Mouse (Mus musculus) stomach, embryonic 16.5 days (tissue): ENCODE results near the gene Rcc1. TPM values are rescaled to one million over a fixed set of nuclear protein-coding genes. Genes with fewer than 3 reads are reported as not detected.
"Not testable (repeated sequence)": the region's sequence is repeated elsewhere in the genome, so short reads cannot be mapped to it uniquely, and the experiment has no call there.

Experiments
- ATAC-seq: fragments of 200-750 bp; cut with Nextera tagmentation; 2 replicates; pipeline ENCODE4 v1.8.0; 2017; ENCODE audit warnings: moderate number of reproducible peaks, moderate TSS enrichment; ENCODE audit not compliant: insufficient read depth, low FRiP score
- H3K27ac ChIP-seq: fragments of 300-500 bp; sonication (generic); 2 replicates; pipeline ENCODE4 v1.5.1; 2014; ENCODE audit warnings: low read length
- H3K27me3 ChIP-seq: fragments of 300-500 bp; sonication (generic); 2 replicates; pipeline ENCODE4 v1.6.1; 2014; ENCODE audit warnings: low read length, control low read depth, mixed read lengths; ENCODE audit not compliant: control insufficient read depth, insufficient read depth
- H3K36me3 ChIP-seq: fragments of 300-500 bp; sonication (generic); 2 replicates; pipeline ENCODE4 v1.6.1; 2014; ENCODE audit warnings: low read length; ENCODE audit not compliant: control insufficient read depth, insufficient read depth
- H3K4me1 ChIP-seq: fragments of 300-500 bp; sonication (generic); 2 replicates; pipeline ENCODE4 v1.6.1; 2014; ENCODE audit warnings: low read length, control low read depth, mixed read lengths; ENCODE audit not compliant: control insufficient read depth, insufficient read depth
- H3K4me2 ChIP-seq: fragments of 300-500 bp; sonication (generic); 2 replicates; pipeline ENCODE4 v1.6.1; 2014; ENCODE audit warnings: low read depth, low read length, mixed read lengths
- H3K4me3 ChIP-seq: fragments of 300-500 bp; sonication (generic); replicated peaks from 2 replicates; pipeline ENCODE4 v1.5.1; 2014; ENCODE audit warnings: mild to moderate bottlenecking, low read length
- H3K9ac ChIP-seq: fragments of 300-500 bp; sonication (generic); 2 replicates; pipeline ENCODE4 v1.6.1; 2014; ENCODE audit warnings: low read length
- H3K9me3 ChIP-seq: fragments of 300-500 bp; sonication (generic); replicated peaks from 2 replicates; pipeline ENCODE4 v1.6.1; 2016; ENCODE audit warnings: low read length, control low read depth; ENCODE audit not compliant: control insufficient read depth
- WGBS: fragments of 180-500 bp; shearing (Covaris S2); extraction: QIAGEN DNeasy Blood & Tissue Kit; methylation state at CpG from one replicate; pipeline ENCODE4 v1.1.7; 2014; 5-methylcytosine and 5-hydroxymethylcytosine counted together
- polyA plus RNA-seq: library from polyadenylated mRNA; unstranded; fragments of >200 nt; fragmentation: Nextera tagmentation; extraction: Ambion mirVana; gene quantifications from 2 replicates; pipeline ENCODE4 v1.2.1, GENCODE M21; 2015

The Rcc1 gene
- polyA plus RNA-seq, 1 experiment from 2014 or later: 64.0 TPM

DNA sequence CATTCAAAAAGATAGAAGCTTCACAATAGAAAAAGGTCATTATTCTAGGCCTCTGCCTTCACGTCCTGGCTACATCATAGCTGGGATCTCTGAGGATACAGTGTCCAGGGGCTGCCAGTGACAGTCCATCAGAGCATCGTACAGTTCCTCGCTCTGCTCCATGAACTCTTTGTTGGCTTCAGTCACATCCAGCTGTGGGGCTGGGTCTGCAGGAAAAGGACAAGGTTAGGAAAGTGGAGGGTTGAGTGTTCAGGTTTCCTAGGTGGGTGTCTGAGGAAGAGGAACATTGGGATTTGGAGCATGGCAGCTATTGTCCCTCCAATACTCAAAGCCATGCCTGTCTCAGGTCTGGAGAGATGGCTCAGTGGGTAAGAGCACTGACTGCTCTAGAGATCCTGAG is 41.6 kb downstream of the Rcc1 start:
- Histone ChIP-seq H3K4me2 (no peak overlapping the region), H3K9ac (no peak overlapping the region), H3K36me3 (peaks cover 31% of the 10 kb centered on the region), H3K27me3 (no peaks in the 10 kb centered on the region), H3K4me1 (peaks cover 11% of the 10 kb centered on the region), H3K9me3 (no peaks in the 10 kb centered on the region), H3K4me3 (no peak overlapping the region), H3K27ac (no peak overlapping the region)
- ATAC-seq: no peak
- WGBS: 41% methylated on average over 3 of the region's 3 CpGs

GRCm38 (mm10) chr4:132311209-132311608 is 42.2 kb downstream of the Rcc1 start:
- no peak overlapping the region for H3K27ac ChIP-seq
- WGBS: 53% methylated on average over 1 of the region's 1 CpGs

GRCm38 (mm10) chr4:132309849-132310472 is 43.4 kb downstream of the Rcc1 start:
- WGBS: 29% methylated on average over 10 of the region's 10 CpGs
- peaks cover 11% of the 10 kb centered on the region for H3K4me1 ChIP-seq
- peaks cover 28% of the 10 kb centered on the region for H3K36me3 ChIP-seq
- no peaks in the 10 kb centered on the region for H3K27me3 ChIP-seq
- peak; percentile 43; the same call in 1 of the 2 replicates for ATAC-seq
- H3K9me3 ChIP-seq: no peaks in the 10 kb centered on the region
- H3K27ac ChIP-seq: peak overlapping the region; percentile 73
- H3K4me3 ChIP-seq: peak overlapping the region; percentile 60
- H3K4me2 ChIP-seq: peak overlapping the region; percentile 95
- peak overlapping the region; percentile 77 for H3K9ac ChIP-seq

More at GRCm38 (mm10) chr4:132311209-132311608, 42.2 kb downstream of the Rcc1 start:
- H3K9me3 ChIP-seq: no peaks in the 10 kb centered on the region
- H3K9ac ChIP-seq: no peak overlapping the region
- peaks cover 28% of the 10 kb centered on the region for H3K36me3 ChIP-seq
- H3K4me1 ChIP-seq: peaks cover 11% of the 10 kb centered on the region
- no peak overlapping the region for H3K4me3 ChIP-seq
- no peak overlapping the region for H3K4me2 ChIP-seq
- ATAC-seq: no peak
- no peaks in the 10 kb centered on the region for H3K27me3 ChIP-seq

DNA sequence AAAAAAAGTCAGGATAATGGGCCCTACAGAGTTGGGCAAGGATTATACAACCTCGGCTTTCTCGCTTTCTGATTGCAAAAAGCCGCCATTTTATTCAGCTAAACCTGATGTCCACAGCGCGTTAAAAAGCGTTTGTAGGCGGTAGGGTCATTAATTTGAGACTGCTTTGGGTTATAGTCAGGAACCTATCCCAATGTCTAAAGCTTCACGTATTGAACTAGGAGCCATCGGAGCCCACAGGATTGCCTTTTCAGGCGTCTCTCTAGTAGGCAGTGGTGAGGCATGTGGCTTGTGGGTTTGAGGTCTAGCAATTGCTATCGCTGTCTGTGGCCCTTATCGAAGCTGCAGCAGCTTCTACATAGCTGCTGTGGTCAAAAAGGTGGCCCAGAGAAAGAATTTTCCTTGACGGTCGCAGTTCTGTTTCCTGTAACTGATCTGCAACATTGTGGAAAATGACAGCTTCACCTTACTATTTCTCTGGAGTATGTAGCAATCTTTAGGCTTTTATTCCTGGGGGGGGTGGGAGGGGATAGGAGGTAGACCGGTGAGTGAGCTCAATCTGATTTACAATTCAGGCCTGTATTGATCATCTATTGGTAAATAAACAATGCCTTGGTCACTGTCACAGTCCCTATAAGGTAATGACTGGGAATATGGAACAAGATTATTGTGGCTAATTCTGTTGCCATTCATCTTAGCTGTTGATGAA is 44.1 kb downstream of the Rcc1 start:
- H3K4me1 ChIP-seq: peaks cover 11% of the 10 kb centered on the region
- H3K4me3 ChIP-seq: peak overlapping the region; percentile 60
- H3K27ac ChIP-seq: peak overlapping the region; percentile 73
- under 1% methylated on average over 15 of the region's 15 CpGs for WGBS
- no peak for ATAC-seq
- no peaks in the 10 kb centered on the region for H3K27me3 ChIP-seq
- peak overlapping the region; percentile 77 for H3K9ac ChIP-seq
- H3K4me2 ChIP-seq: peak overlapping the region; percentile 95
- peaks cover 28% of the 10 kb centered on the region for H3K36me3 ChIP-seq
- no peaks in the 10 kb centered on the region for H3K9me3 ChIP-seq

GRCm38 (mm10) chr4:132308437-132309139 is 44.8 kb downstream of the Rcc1 start:
- under 1% methylated on average over 41 of the region's 41 CpGs for WGBS
- H3K4me2 ChIP-seq: peak overlapping the region; percentile 95

GRCm38 (mm10) chr4:132306004-132306403 is 47.4 kb downstream of the Rcc1 start:
- H3K36me3 ChIP-seq: peaks cover 14% of the 10 kb centered on the region
- no peaks in the 10 kb centered on the region for H3K9me3 ChIP-seq
- peaks cover 15% of the 10 kb centered on the region for H3K4me1 ChIP-seq
- no peak overlapping the region for H3K9ac ChIP-seq
- H3K4me3 ChIP-seq: no peak overlapping the region
- ATAC-seq: no peak
- H3K4me2 ChIP-seq: no peak overlapping the region
- no peak overlapping the region for H3K27ac ChIP-seq
- WGBS: 68% methylated on average over 6 of the region's 6 CpGs
- no peaks in the 10 kb centered on the region for H3K27me3 ChIP-seq

More at GRCm38 (mm10) chr4:132308437-132309139, 44.8 kb downstream of the Rcc1 start:
- Histone ChIP-seq H3K27me3 (no peaks in the 10 kb centered on the region), H3K4me3 (peak overlapping the region; percentile 60), H3K4me1 (peaks cover 11% of the 10 kb centered on the region), H3K9me3 (no peaks in the 10 kb centered on the region), H3K9ac (peak overlapping the region; percentile 77), H3K27ac (peak overlapping the region; percentile 73), H3K36me3 (peaks cover 22% of the 10 kb centered on the region)
- ATAC-seq: peak; percentile 90

- no peaks in the 10 kb centered on the region for H3K27me3 ChIP-seq
- no peaks in the 10 kb centered on the region for H3K9me3 ChIP-seq
- ATAC-seq: no peak
- no peak overlapping the region for H3K4me3 ChIP-seq
- H3K4me2 ChIP-seq: no peak overlapping the region
- no peak overlapping the region for H3K27ac ChIP-seq
- H3K9ac ChIP-seq: no peak overlapping the region
- 78% methylated on average over 8 of the region's 8 CpGs for WGBS
- H3K4me1 ChIP-seq: peaks cover 12% of the 10 kb centered on the region
- peaks cover 7% of the 10 kb centered on the region for H3K36me3 ChIP-seq
These were observed 48.1 kb downstream of the Rcc1 start for GRCm38 (mm10) chr4:132305276-132305675.

GRCm38 (mm10) chr4:132303484-132303883 is 49.9 kb downstream of the Rcc1 start:
- peak overlapping the region; percentile 55 for H3K9ac ChIP-seq
- H3K36me3 ChIP-seq, H3K27ac ChIP-seq, H3K9me3 ChIP-seq, ATAC-seq, H3K4me1 ChIP-seq, H3K27me3 ChIP-seq: not testable (repeated sequence)
- peak overlapping the region; percentile 50 for H3K4me2 ChIP-seq
- 31% methylated on average over 6 of the region's 6 CpGs for WGBS
- H3K4me3 ChIP-seq: peak overlapping the region; percentile 45
